Mouse (Mus musculus): ENCODE measurements around the gene Plekha5.
"Not testable (repeated sequence)": the region's sequence is repeated elsewhere in the genome, so short reads cannot be mapped to it uniquely, and the experiment has no call there.

Plekha5 gene

GRCm38 (mm10) chr6:140523600-140523999 is 99.7 kb downstream of the Plekha5 start:
- DNase-seq (ENCODE audit: inconsistent ontology term): no peak

GRCm38 (mm10) chr6:140528414-140528813 is 104.6 kb downstream of the Plekha5 start:
- no peak for DNase-seq (ENCODE audit: inconsistent ontology term)

- DNase-seq (ENCODE audit: inconsistent ontology term): not testable (repeated sequence)
Measured at GRCm38 (mm10) chr6:140532858-140533257, 109.0 kb downstream of the Plekha5 start.

GRCm38 (mm10) chr6:140533606-140534005 is 109.8 kb downstream of the Plekha5 start:
- no peak for DNase-seq (ENCODE audit: inconsistent ontology term)

GRCm38 (mm10) chr6:140535504-140535903 is 111.7 kb downstream of the Plekha5 start:
- DNase-seq (ENCODE audit: inconsistent ontology term): peak; percentile 72

- DNase-seq (ENCODE audit: inconsistent ontology term): no peak
Measured at GRCm38 (mm10) chr6:140541919-140542318, 118.1 kb downstream of the Plekha5 start.

- peak; percentile 68 for DNase-seq (ENCODE audit: inconsistent ontology term)
Measured at GRCm38 (mm10) chr6:140543005-140543794, 119.3 kb downstream of the Plekha5 start.

GRCm38 (mm10) chr6:140546095-140546494 is 122.2 kb downstream of the Plekha5 start:
- DNase-seq (ENCODE audit: inconsistent ontology term): no peak

- no peak for DNase-seq (ENCODE audit: inconsistent ontology term)
Measured at GRCm38 (mm10) chr6:140546648-140547201, 122.9 kb downstream of the Plekha5 start.

- DNase-seq (ENCODE audit: inconsistent ontology term): peak; percentile 37
Measured at GRCm38 (mm10) chr6:140547203-140547944, 123.5 kb downstream of the Plekha5 start.

- DNase-seq (ENCODE audit: inconsistent ontology term): peak; percentile 83
Measured at GRCm38 (mm10) chr6:140548082-140548769, 124.4 kb downstream of the Plekha5 start.

GRCm38 (mm10) chr6:140550741-140551140 is 126.9 kb downstream of the Plekha5 start:
- no peak for DNase-seq (ENCODE audit: inconsistent ontology term)

GRCm38 (mm10) chr6:140554261-140554660 is 130.4 kb downstream of the Plekha5 start:
- DNase-seq (ENCODE audit: inconsistent ontology term): no peak

- DNase-seq (ENCODE audit: inconsistent ontology term): no peak
Measured at GRCm38 (mm10) chr6:140559411-140559810, 135.6 kb downstream of the Plekha5 start.

GRCm38 (mm10) chr6:140561151-140561916 is 137.5 kb downstream of the Plekha5 start:
- DNase-seq (ENCODE audit: inconsistent ontology term): no peak

GRCm38 (mm10) chr6:140561917-140562590 is 138.2 kb downstream of the Plekha5 start:
- no peak for DNase-seq (ENCODE audit: inconsistent ontology term)

GRCm38 (mm10) chr6:140567199-140567598 is 143.3 kb downstream of the Plekha5 start:
- no peak for DNase-seq (ENCODE audit: inconsistent ontology term)

- DNase-seq (ENCODE audit: inconsistent ontology term): peak; percentile 31
Measured at GRCm38 (mm10) chr6:140567897-140568296, 144.0 kb downstream of the Plekha5 start.

GRCm38 (mm10) chr6:140570152-140570551 is 146.3 kb downstream of the Plekha5 start:
- DNase-seq (ENCODE audit: inconsistent ontology term): no peak

GRCm38 (mm10) chr6:140574943-140575342 is 151.1 kb downstream of the Plekha5 start:
- DNase-seq (ENCODE audit: inconsistent ontology term): no peak

- no peak for DNase-seq (ENCODE audit: inconsistent ontology term)
Measured at GRCm38 (mm10) chr6:140576133-140576532, 152.3 kb downstream of the Plekha5 start.
